Mouse (Mus musculus) brain, adult 10 weeks (tissue): ENCODE measurements around the gene Stkld1. TPM values are rescaled to one million over a fixed set of nuclear protein-coding genes. Genes with fewer than 3 reads are reported as not detected.

ENCODE experiments used
- polyA plus RNA-seq: library from polyadenylated mRNA; stranded (reverse); fragments of 350-450 nt; fragmentation: Illumina TruSeq; extraction: RNeasy Lipid Tissue Mini Kit (QIAGEN cat#74804); gene quantifications from one replicate; pipeline ENCODE4 v1.2.3, GENCODE M21; 2015; ENCODE audit warnings: low read depth, low replicate concordance

The Stkld1 gene
- not detected for polyA plus RNA-seq

DNA sequence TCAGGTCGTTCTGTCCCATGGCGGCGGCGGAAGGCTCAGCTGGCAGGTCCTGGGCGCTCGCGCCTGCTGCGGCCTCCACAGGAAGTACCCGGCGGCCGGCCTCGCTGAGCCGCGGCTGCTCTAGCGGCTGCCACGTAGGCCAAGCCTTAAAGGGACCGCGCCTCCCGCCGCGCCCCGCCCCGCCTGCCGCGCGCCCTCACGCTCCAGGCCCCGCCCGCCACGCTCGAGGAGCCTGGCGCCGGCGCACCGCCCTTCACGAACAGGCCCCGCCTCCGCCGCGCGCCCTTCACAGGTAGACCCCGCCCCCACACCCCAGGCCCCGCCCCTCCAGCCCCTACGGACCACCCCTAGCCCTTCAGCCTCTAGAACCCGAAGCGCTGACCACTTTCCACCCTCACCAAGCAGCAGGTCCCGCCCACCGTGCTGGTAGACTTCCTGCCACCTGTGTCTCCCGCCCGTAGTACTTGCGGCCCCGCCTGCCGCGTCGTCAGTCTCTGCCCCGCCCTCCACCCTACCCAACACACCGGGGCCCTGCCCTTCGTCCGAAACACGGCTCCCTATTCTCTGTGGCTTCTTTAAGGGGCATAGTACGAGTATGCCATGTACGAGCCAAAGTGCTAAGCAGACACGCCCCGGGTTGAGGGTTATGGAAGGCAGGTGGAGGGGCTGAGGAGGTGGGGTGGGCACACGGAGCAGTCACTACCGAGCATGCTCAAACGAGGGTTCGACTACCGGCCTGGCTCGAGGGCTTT lies at the start of gene Stkld1, which contains the start of gene Surf4:
Gene Stkld1, plus strand, starts transcription at position 744 of the 752 bp plus-strand sequence.
Gene Surf4, minus strand, starts transcription at position 625 of the 752 bp plus-strand sequence.

GRCm38 (mm10) chr2:26902467-26903220 lies 31.2 kb upstream of the Stkld1 start, which contains the start of gene Surf6:
TSS of gene Surf6 (minus strand) at chr2:26902879.

GRCm38 (mm10) chr2:26910124-26910993 lies 23.5 kb upstream of the Stkld1 start, which contains the start of the genes Med22 and Rpl7a:
TSS of gene Med22 (minus strand) at chr2:26910677.
TSS of gene Rpl7a (plus strand) at chr2:26910764.

DNA sequence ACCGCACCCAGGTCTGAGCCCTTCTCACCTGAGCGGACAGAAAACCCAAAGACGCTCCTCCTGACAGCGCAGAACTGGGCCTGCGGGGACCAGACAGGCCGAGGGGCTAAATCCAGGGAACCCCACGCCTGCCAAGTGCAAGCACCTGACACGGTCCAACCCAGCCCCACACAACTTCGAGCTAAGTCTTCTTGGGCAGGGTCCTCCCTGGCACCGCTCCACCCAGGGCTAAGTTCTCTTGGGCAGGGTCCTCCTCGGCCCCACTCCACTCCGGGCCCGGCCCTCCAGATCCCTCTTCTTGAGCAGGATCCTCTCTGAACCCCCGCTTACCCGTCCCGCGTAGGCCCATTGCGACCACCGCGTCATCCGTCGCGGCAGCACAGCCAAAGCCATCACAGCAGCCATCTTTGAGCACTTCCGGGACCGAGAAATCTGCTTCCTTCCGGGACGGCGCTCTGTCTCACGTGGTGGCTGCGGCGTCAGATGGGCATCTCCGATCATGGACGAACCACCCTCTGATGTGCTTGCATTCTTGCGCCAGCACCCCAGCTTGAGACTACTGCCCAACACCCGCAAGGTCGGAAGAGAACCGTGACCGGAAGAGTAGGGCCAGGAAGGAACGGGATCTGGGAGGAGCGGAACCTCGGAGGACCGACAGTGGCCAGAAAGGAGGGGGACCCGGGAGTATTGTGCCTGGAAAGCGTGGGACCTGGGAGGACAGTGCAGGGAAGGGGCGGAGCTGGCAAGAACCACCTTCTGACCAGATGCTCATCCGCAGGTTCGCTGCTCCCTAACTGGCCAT lies 17.7 kb upstream of the Stkld1 start, which contains the start of the genes Surf2 and Surf1:
Gene Surf2, plus strand, starts transcription at position 441 of the 802 bp plus-strand sequence.
Gene Surf1, minus strand, starts transcription at position 604 of the 802 bp plus-strand sequence.

DNA sequence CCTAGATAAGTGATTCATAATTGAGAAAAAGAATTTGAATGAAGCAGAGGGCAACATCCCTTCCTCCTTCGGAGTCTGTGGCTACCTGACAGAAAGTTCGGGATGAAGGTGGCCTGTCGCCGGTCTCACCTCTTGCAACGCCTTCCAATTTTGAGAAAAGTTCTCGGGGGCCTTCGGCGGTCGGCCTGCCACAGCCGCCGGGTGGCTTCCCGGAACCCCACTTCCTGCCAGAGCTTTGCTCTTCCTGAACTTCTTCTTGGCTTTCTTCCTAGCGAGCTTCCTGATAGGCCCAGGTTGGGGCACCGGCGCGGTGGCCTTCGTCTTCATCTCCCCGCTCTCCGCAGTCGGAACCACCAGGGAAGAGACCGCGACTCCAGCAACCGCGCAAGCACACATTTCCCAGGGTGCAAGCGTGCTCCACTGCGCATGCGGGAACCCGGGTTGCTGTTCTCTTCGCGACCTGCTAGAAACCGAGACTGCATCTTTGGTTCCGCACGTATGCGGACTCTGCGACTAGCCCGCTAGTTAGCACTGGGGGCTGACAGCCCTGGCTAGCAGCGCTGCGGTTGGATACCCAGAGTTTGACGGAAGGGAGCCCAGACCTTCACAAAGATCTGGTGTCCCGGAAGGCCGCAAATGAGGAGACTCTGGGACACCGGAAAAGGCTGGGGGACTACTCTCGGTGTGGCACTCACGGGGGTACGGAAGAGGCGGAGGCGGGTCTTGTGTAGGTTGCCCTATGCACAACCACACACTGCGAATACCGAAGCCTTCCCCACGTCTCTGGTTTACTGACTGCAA lies 30.3 kb downstream of the Stkld1 start, which contains the start of gene Rexo4:
Gene Rexo4, minus strand, starts transcription at position 464 of the 801 bp plus-strand sequence.

GRCm38 (mm10) chr2:26973116-26973515 lies 39.3 kb downstream of the Stkld1 start, which contains the start of gene Adamts13:
TSS of gene Adamts13 (plus strand) at chr2:26973416.

Other genes with a start within 250 kb of the Stkld1 start
- not detected for gene Abo, start 69.1 kb upstream of the Stkld1 start, polyA plus RNA-seq
- 20.5 TPM for gene Surf6, start 31.2 kb upstream of the Stkld1 start, polyA plus RNA-seq
- gene Med22, start 23.4 kb upstream of the Stkld1 start, polyA plus RNA-seq = 54.1 TPM
- gene Rpl7a, start 23.3 kb upstream of the Stkld1 start, polyA plus RNA-seq = 866 TPM
- 68.7 TPM for gene Surf2, start 17.7 kb upstream of the Stkld1 start, polyA plus RNA-seq
- gene Surf1, start 17.5 kb upstream of the Stkld1 start, polyA plus RNA-seq = 161 TPM
- 51.1 TPM for gene Surf4, start 119 bp upstream of the Stkld1 start, polyA plus RNA-seq
- gene Rexo4, start 30.3 kb downstream of the Stkld1 start, polyA plus RNA-seq = 66.6 TPM
- 4.2 TPM for gene Adamts13, start 39.4 kb downstream of the Stkld1 start, polyA plus RNA-seq
- 44.5 TPM for gene Cacfd1, start 75.9 kb downstream of the Stkld1 start, polyA plus RNA-seq
- 21.4 TPM for gene Slc2a6, start 94.0 kb downstream of the Stkld1 start, polyA plus RNA-seq
- gene Mymk, start 138.1 kb downstream of the Stkld1 start, polyA plus RNA-seq = not detected
- 16.1 TPM for gene Adamtsl2, start 145.3 kb downstream of the Stkld1 start, polyA plus RNA-seq
- 85.0 TPM for gene Fam163b, start 208.4 kb downstream of the Stkld1 start, polyA plus RNA-seq
- 0.40 TPM for gene Dbh, start 231.2 kb downstream of the Stkld1 start, polyA plus RNA-seq